Mouse (Mus musculus): Measurements from ENCODE around the gene Adamts12. TPM values are rescaled to one million over a fixed set of nuclear protein-coding genes. Genes with fewer than 3 reads are reported as not detected.

Gene Adamts12
- total and polyA plus RNA-seq, 3 experiments: not detected

- H3K27me3 ChIP-seq (ENCODE audit: control insufficient read depth in 1 of 2, insufficient read depth in 2 of 2, low read length in 2 of 2): no peaks in the 10 kb centered on the region
- H3K9ac ChIP-seq (ENCODE audit: control insufficient read depth, low read depth, low read length, poor library complexity, severe bottlenecking): no peak overlapping the region
- H3K4me1 ChIP-seq (ENCODE audit: control insufficient read depth in 1 of 2, insufficient read depth in 2 of 2, low read length in 2 of 2): no peaks in the 10 kb centered on the region
- H3K79me2 ChIP-seq (ENCODE audit: control insufficient read depth, insufficient read depth, low read length, poor library complexity): no peaks in the 10 kb centered on the region
- no peak for DNase-seq (ENCODE audit: low read depth, low spot score)
- no peaks in the 10 kb centered on the region for H3K9me3 ChIP-seq (replicated peaks; ENCODE audit: insufficient read depth, low read length)
- TF ChIP-seq MXI1 (IDR thresholded peaks at IDR 0.05; ENCODE audit: low read depth, low read length) (no peak), EP300 (IDR thresholded peaks at IDR 0.05; ENCODE audit: low read depth in 1 of 2, low read length in 2 of 2) (no peak), POLR2AphosphoS2 (IDR thresholded peaks at IDR 0.05; ENCODE audit: low read length) (no peak), ZMIZ1 (IDR thresholded peaks at IDR 0.05; ENCODE audit: low read depth, low read length) (no peak), MYB (IDR thresholded peaks at IDR 0.05; ENCODE audit: low read depth, low read length) (no peak), SIN3A (IDR thresholded peaks at IDR 0.05; ENCODE audit: low read length) (no peak), JUND (IDR thresholded peaks at IDR 0.05; ENCODE audit: low read depth, low read length) (no peak), RCOR1 (IDR thresholded peaks at IDR 0.05; ENCODE audit: low read depth, low read length) (no peak), MAZ (IDR thresholded peaks at IDR 0.05; ENCODE audit: low read depth, low read length) (no peak)
- no peaks in the 10 kb centered on the region for H3K36me3 ChIP-seq (ENCODE audit: control insufficient read depth in 1 of 2, insufficient read depth in 2 of 2, low read length in 2 of 2)
- H3K27ac ChIP-seq (ENCODE audit: control insufficient read depth, low read depth, low read length): no peak overlapping the region
- H3K4me3 ChIP-seq (ENCODE audit: control insufficient read depth in 1 of 2, insufficient read depth in 1 of 2, low read depth in 2 of 2, low read length in 2 of 2): no peak overlapping the region
Observed at GRCm38 (mm10) chr15:11062903-11063302, 1.7 kb upstream of the Adamts12 start.

GRCm38 (mm10) chr15:11064160-11064557, 431 bp upstream of the Adamts12 start:
- Histone ChIP-seq H3K9ac (ENCODE audit: control insufficient read depth, low read depth, low read length, poor library complexity, severe bottlenecking) (no peak overlapping the region), H3K79me2 (ENCODE audit: control insufficient read depth, insufficient read depth, low read length, poor library complexity) (no peaks in the 10 kb centered on the region), H3K36me3 (ENCODE audit: control insufficient read depth in 1 of 2, insufficient read depth in 2 of 2, low read length in 2 of 2) (no peaks in the 10 kb centered on the region), H3K4me3 (ENCODE audit: control insufficient read depth in 1 of 2, insufficient read depth in 1 of 2, low read depth in 2 of 2, low read length in 2 of 2) (no peak overlapping the region), H3K9me3 (replicated peaks; ENCODE audit: insufficient read depth, low read length) (no peaks in the 10 kb centered on the region), H3K27ac (ENCODE audit: control insufficient read depth, low read depth, low read length) (no peak overlapping the region), H3K27me3 (ENCODE audit: control insufficient read depth in 1 of 2, insufficient read depth in 2 of 2, low read length in 2 of 2) (no peaks in the 10 kb centered on the region), H3K4me1 (ENCODE audit: control insufficient read depth in 1 of 2, insufficient read depth in 2 of 2, low read length in 2 of 2) (no peaks in the 10 kb centered on the region)
- TF ChIP-seq MAX (IDR thresholded peaks at IDR 0.05; ENCODE audit: low read length): no peak
- no peak for TF ChIP-seq GATA1 (IDR thresholded peaks at IDR 0.05; ENCODE audit: low read depth, low read length)
- TF ChIP-seq CHD1 (IDR thresholded peaks at IDR 0.05; ENCODE audit: low read depth, low read length): no peak
- no peak for TF ChIP-seq ZC3H11A (IDR thresholded peaks at IDR 0.05; ENCODE audit: low read depth, low read length)
- TF ChIP-seq E2F4 (IDR thresholded peaks at IDR 0.05; ENCODE audit: borderline replicate concordance, low read depth, low read length): no peak
- no peak for TF ChIP-seq NELFE (IDR thresholded peaks at IDR 0.05; ENCODE audit: low read depth, low read length)
- no peak for TF ChIP-seq ELF1 (IDR thresholded peaks at IDR 0.05; ENCODE audit: low read depth, low read length)
- no peak for TF ChIP-seq POLR2AphosphoS5 (IDR thresholded peaks at IDR 0.05; ENCODE audit: borderline replicate concordance, low read depth, low read length)
- TF ChIP-seq KAT2A (conservative IDR thresholded peaks at IDR 0.05; ENCODE audit: low read depth, low read length): no peak
- TF ChIP-seq ETS1 (IDR thresholded peaks at IDR 0.05; ENCODE audit: low read depth, low read length): no peak
- TF ChIP-seq HCFC1 (IDR thresholded peaks at IDR 0.05; ENCODE audit: low read depth, low read length): no peak
- TF ChIP-seq RCOR1 (IDR thresholded peaks at IDR 0.05; ENCODE audit: low read depth, low read length): no peak
- no peak for TF ChIP-seq CHD2 (IDR thresholded peaks at IDR 0.05; ENCODE audit: low read length)
- TF ChIP-seq ZNF384 (IDR thresholded peaks at IDR 0.05; ENCODE audit: low read depth, low read length): no peak
- no peak for TF ChIP-seq MAZ (IDR thresholded peaks at IDR 0.05; ENCODE audit: low read depth, low read length)
- TF ChIP-seq GABPA (IDR thresholded peaks at IDR 0.05; ENCODE audit: low read depth, low read length): no peak
- TF ChIP-seq MXI1 (IDR thresholded peaks at IDR 0.05; ENCODE audit: low read depth, low read length): no peak
- no peak for TF ChIP-seq NRF1 (IDR thresholded peaks at IDR 0.05; ENCODE audit: insufficient read depth, low read depth, low read length, poor library complexity, severe bottlenecking)
- TF ChIP-seq POLR2AphosphoS2 (IDR thresholded peaks at IDR 0.05; ENCODE audit: low read length): no peak
- no peak for DNase-seq (ENCODE audit: low read depth, low spot score)

All from MEL (cell line).